ENCODE assay signal across 8 mouse cellular contexts in genomic region chr9:123523676-123524075, GRCm38 (mm10). TPM values are rescaled to one million over a fixed set of nuclear protein-coding genes. Genes with fewer than 3 reads are reported as not detected.
DNase-seq lines count a peak whose midpoint lies in the region; ATAC-seq and TF ChIP-seq lines count a peak whose summit lies in the region.

No protein-coding gene starts in this region.

- H3K36me3 ChIP-seq in forebrain, postnatal 0 days (ENCODE audit: insufficient read depth) = no peaks in the 10 kb centered on the region; the same call in 1 of the 2 replicates
- H3K36me3 ChIP-seq in forebrain, embryonic 16.5 days (ENCODE audit: control insufficient read depth, insufficient read depth) = no peaks in the 10 kb centered on the region
- H3K36me3 ChIP-seq in midbrain, embryonic 10.5 days = peaks cover 28% of the 10 kb centered on the region
- no peaks in the 10 kb centered on the region for H3K36me3 ChIP-seq in midbrain, embryonic 16.5 days (ENCODE audit: control insufficient read depth, insufficient read depth, low read length)
- peaks cover 14% of the 10 kb centered on the region for H3K36me3 ChIP-seq in liver, postnatal 0 days (replicated peaks; ENCODE audit: insufficient read depth, low read length)

- no peak overlapping the region for H3K27ac ChIP-seq in forebrain, postnatal 0 days (ENCODE audit: low read depth, low read length)
- no peak overlapping the region for H3K27ac ChIP-seq in forebrain, embryonic 16.5 days (ENCODE audit: low read length)
- no peak overlapping the region for H3K27ac ChIP-seq in midbrain, embryonic 10.5 days (replicated peaks)
- H3K27ac ChIP-seq in midbrain, embryonic 16.5 days (ENCODE audit: low read length) = no peak overlapping the region
- H3K27ac ChIP-seq in bone marrow, adult 2 months (ENCODE audit: control insufficient read depth, insufficient read depth, low read depth, low read length, poor library complexity) = no peak overlapping the region
- no peak overlapping the region for H3K27ac ChIP-seq in liver, postnatal 0 days (ENCODE audit: low read depth)

- no peak for TF ChIP-seq POLR2A in bone marrow, adult 2 months (IDR thresholded peaks at IDR 0.05; ENCODE audit: borderline replicate concordance, control insufficient read depth, low read depth, low read length)

- H3K27me3 ChIP-seq in forebrain, postnatal 0 days (ENCODE audit: insufficient read depth, low read length) = no peaks in the 10 kb centered on the region
- H3K27me3 ChIP-seq in forebrain, embryonic 16.5 days (replicated peaks; ENCODE audit: control insufficient read depth, insufficient read depth, low read length) = no peaks in the 10 kb centered on the region
- H3K27me3 ChIP-seq in midbrain, embryonic 10.5 days (ENCODE audit: low read depth, poor library complexity, severe bottlenecking) = no peaks in the 10 kb centered on the region
- no peaks in the 10 kb centered on the region for H3K27me3 ChIP-seq in midbrain, embryonic 16.5 days (ENCODE audit: control insufficient read depth, insufficient read depth, low read depth, low read length)
- no peaks in the 10 kb centered on the region for H3K27me3 ChIP-seq in liver, postnatal 0 days (ENCODE audit: insufficient read depth, low read length)

- no peak overlapping the region for H3K4me2 ChIP-seq in forebrain, postnatal 0 days (ENCODE audit: low read depth)
- no peak overlapping the region for H3K4me2 ChIP-seq in forebrain, embryonic 16.5 days (ENCODE audit: low read length)
- no peak overlapping the region for H3K4me2 ChIP-seq in midbrain, embryonic 16.5 days (ENCODE audit: low read length)
- no peak overlapping the region for H3K4me2 ChIP-seq in liver, postnatal 0 days (ENCODE audit: low read depth, low read length)

- H3K4me3 ChIP-seq in forebrain, postnatal 0 days (ENCODE audit: low read depth, low read length) = no peak overlapping the region
- no peak overlapping the region for H3K4me3 ChIP-seq in forebrain, embryonic 16.5 days (replicated peaks; ENCODE audit: low read length)
- H3K4me3 ChIP-seq in midbrain, embryonic 10.5 days = no peak overlapping the region
- no peak overlapping the region for H3K4me3 ChIP-seq in midbrain, embryonic 16.5 days (ENCODE audit: low read depth, low read length)
- no peak overlapping the region for H3K4me3 ChIP-seq in bone marrow, adult 2 months (replicated peaks; ENCODE audit: control insufficient read depth, low read depth, low read length)
- no peak overlapping the region for H3K4me3 ChIP-seq in liver, postnatal 0 days (ENCODE audit: low read depth, low read length)

- peak; percentile 21 for DNase-seq in forebrain, postnatal 0 days
- DNase-seq in midbrain, embryonic 10.5 days (ENCODE audit: low spot score) = peak; percentile 36
- peak; percentile 69 for DNase-seq in liver, postnatal 0 days
- DNase-seq in thymus, postnatal 4 days = peak; percentile 76
- no peak for DNase-seq in gastrocnemius, postnatal 25 days

- no peaks in the 10 kb centered on the region for H3K9me3 ChIP-seq in forebrain, postnatal 0 days (ENCODE audit: low read length)
- H3K9me3 ChIP-seq in forebrain, embryonic 16.5 days (ENCODE audit: control insufficient read depth, low read length) = no peaks in the 10 kb centered on the region
- H3K9me3 ChIP-seq in midbrain, embryonic 10.5 days (replicated peaks) = no peaks in the 10 kb centered on the region
- H3K9me3 ChIP-seq in midbrain, embryonic 16.5 days (replicated peaks; ENCODE audit: control insufficient read depth, low read length, poor library complexity, severe bottlenecking) = no peaks in the 10 kb centered on the region
- H3K9me3 ChIP-seq in liver, postnatal 0 days (ENCODE audit: low read length) = no peaks in the 10 kb centered on the region

- TF ChIP-seq EP300 in liver, postnatal 0 days (IDR thresholded peaks at IDR 0.05; ENCODE audit: low read depth) = no peak

- 37% methylated on average over 3 of the region's 3 CpGs for WGBS in forebrain, postnatal 0 days
- 23% methylated on average over 3 of the region's 3 CpGs for WGBS in forebrain, embryonic 16.5 days
- 19% methylated on average over 3 of the region's 3 CpGs for WGBS in midbrain, embryonic 10.5 days
- WGBS in midbrain, embryonic 16.5 days = 34% methylated on average over 3 of the region's 3 CpGs
- 32% methylated on average over 3 of the region's 3 CpGs for WGBS in bone marrow, adult 2 months
- whole genome bisulfite sequencing in liver, postnatal 0 days (ENCODE audit: insufficient replicate concordance) = 35% methylated on average over 3 of the region's 3 CpGs

- H3K9ac ChIP-seq in forebrain, postnatal 0 days = no peak overlapping the region
- no peak overlapping the region for H3K9ac ChIP-seq in forebrain, embryonic 16.5 days (replicated peaks; ENCODE audit: low read depth, low read length)
- H3K9ac ChIP-seq in midbrain, embryonic 16.5 days (ENCODE audit: low read depth, low read length) = no peak overlapping the region
- no peak overlapping the region for H3K9ac ChIP-seq in liver, postnatal 0 days (replicated peaks)

- no peak for ATAC-seq in forebrain, postnatal 0 days
- no peak for ATAC-seq in forebrain, embryonic 16.5 days
- ATAC-seq in midbrain, embryonic 16.5 days = no peak
- ATAC-seq in liver, postnatal 0 days = no peak

- no peaks in the 10 kb centered on the region for H3K4me1 ChIP-seq in forebrain, postnatal 0 days (ENCODE audit: insufficient read depth)
- H3K4me1 ChIP-seq in forebrain, embryonic 16.5 days (replicated peaks; ENCODE audit: control insufficient read depth, insufficient read depth, low read length) = peaks cover 8% of the 10 kb centered on the region
- peaks cover 8% of the 10 kb centered on the region for H3K4me1 ChIP-seq in midbrain, embryonic 10.5 days
- H3K4me1 ChIP-seq in midbrain, embryonic 16.5 days (ENCODE audit: control insufficient read depth, insufficient read depth, low read length) = peaks cover 8% of the 10 kb centered on the region; the same call in 1 of the 2 replicates
- peaks cover 1% of the 10 kb centered on the region; the same call in 1 of the 2 replicates for H3K4me1 ChIP-seq in bone marrow, adult 2 months (ENCODE audit: control insufficient read depth, insufficient read depth, low read length)
- 0 out of 2 replicates have a peak, but pooled peaks cover 2% of the 10 kb centered on the region for H3K4me1 ChIP-seq in liver, postnatal 0 days (ENCODE audit: insufficient read depth)

- peak; percentile 65 for TF ChIP-seq CTCF in forebrain, postnatal 0 days (IDR thresholded peaks at IDR 0.05; ENCODE audit: low read depth)
- peak; percentile 70 for TF ChIP-seq CTCF in bone marrow, adult 2 months (IDR thresholded peaks at IDR 0.05; ENCODE audit: control insufficient read depth, insufficient read depth, low read length)
- TF ChIP-seq CTCF in liver, postnatal 0 days (IDR thresholded peaks at IDR 0.05; ENCODE audit: low read depth) = peak; percentile 78

RNA-seq across cellular contexts. Expression of gene Sacm1l, which starts 5.9 kb away (rescaled TPM):
- 38.9 and 45.1 TPM in 2 replicates for total RNA-seq in forebrain, postnatal 0 days (2014; rRNA removed)
- 25.1 and 33.1 TPM in 2 replicates for polyA plus RNA-seq in forebrain, postnatal 0 days (2015; fragmentation: Nextera tagmentation; extraction: Ambion mirVana)
- polyA plus RNA-seq in forebrain, embryonic 16.5 days (2015; fragmentation: Nextera tagmentation; extraction: Ambion mirVana) = 54.2 and 60.3 TPM in 2 replicates
- 44.0 and 47.1 TPM in 2 replicates for polyA plus RNA-seq in midbrain, embryonic 10.5 days (2016; fragmentation: Nextera tagmentation; extraction: Ambion mirVana)
- polyA plus RNA-seq in midbrain, embryonic 16.5 days (2015; fragmentation: Nextera tagmentation; extraction: Ambion mirVana) = 53.8 and 55.9 TPM in 2 replicates
- 5.8 and 9.0 TPM in 2 replicates for polyA plus RNA-seq in bone marrow, adult 2 months (2011; ENCODE audit: insufficient read depth, insufficient read length, low replicate concordance, missing spikeins)
- 21.0 and 22.2 TPM in 2 replicates for polyA plus RNA-seq in liver, postnatal 0 days (2015; fragmentation: Nextera tagmentation; extraction: Ambion mirVana)
- total RNA-seq in gastrocnemius, postnatal 25 days (2021) = 10 to 100 TPM; 20.6 to 21.3 TPM

RNA-seq across cellular contexts. Expression of gene Limd1, which starts 45.2 kb away (rescaled TPM):
- 16.3 and 23.8 TPM in 2 replicates for total RNA-seq in forebrain, postnatal 0 days (2014; rRNA removed)
- 8.8 and 9.1 TPM in 2 replicates for polyA plus RNA-seq in forebrain, postnatal 0 days (2015; fragmentation: Nextera tagmentation; extraction: Ambion mirVana)
- polyA plus RNA-seq in forebrain, embryonic 16.5 days (2015; fragmentation: Nextera tagmentation; extraction: Ambion mirVana) = 15.8 and 18.1 TPM in 2 replicates
- 50.1 and 51.6 TPM in 2 replicates for polyA plus RNA-seq in midbrain, embryonic 10.5 days (2016; fragmentation: Nextera tagmentation; extraction: Ambion mirVana)
- 10.2 and 10.6 TPM in 2 replicates for polyA plus RNA-seq in midbrain, embryonic 16.5 days (2015; fragmentation: Nextera tagmentation; extraction: Ambion mirVana)
- 16.0 and 19.0 TPM in 2 replicates for polyA plus RNA-seq in bone marrow, adult 2 months (2011; ENCODE audit: insufficient read depth, insufficient read length, low replicate concordance, missing spikeins)
- 11.9 and 12.4 TPM in 2 replicates for polyA plus RNA-seq in liver, postnatal 0 days (2015; fragmentation: Nextera tagmentation; extraction: Ambion mirVana)
- 10 to 100 TPM; 25.8 to 29.2 TPM for total RNA-seq in gastrocnemius, postnatal 25 days (2021)
